ENCODE assay signal across 8 mouse cellular contexts in genomic region chr6:48504241-48504854, GRCm38 (mm10). TPM values are rescaled to one million over a fixed set of nuclear protein-coding genes. Genes with fewer than 3 reads are reported as not detected.
DNase-seq lines count a peak whose midpoint lies in the region; ATAC-seq lines count a peak whose summit lies in the region.

No protein-coding gene starts in this region.

- peak overlapping the region; percentile 67 for H3K9ac ChIP-seq in hindbrain, embryonic 14.5 days

- H3K27ac ChIP-seq in hindbrain, embryonic 14.5 days: 0 out of 2 replicates have a peak overlapping the region, but pooled peaks have one; percentile 26

- peak; percentile 96 for ATAC-seq in hindbrain, embryonic 14.5 days (ENCODE audit: low FRiP score)

- H3K36me3 ChIP-seq in hindbrain, embryonic 14.5 days (replicated peaks; ENCODE audit: control insufficient read depth, insufficient read depth): peaks cover 4% of the 10 kb centered on the region; the same call in 1 of the 2 replicates

- peaks cover 7% of the 10 kb centered on the region for H3K4me1 ChIP-seq in hindbrain, embryonic 14.5 days (replicated peaks; ENCODE audit: control insufficient read depth, insufficient read depth, low read length)

- H3K4me2 ChIP-seq in hindbrain, embryonic 14.5 days (replicated peaks): peak overlapping the region; percentile 72

- H3K4me3 ChIP-seq in hindbrain, embryonic 14.5 days (replicated peaks; ENCODE audit: low read length): peak overlapping the region; percentile 53

- 1% methylated on average over 26 of the region's 26 CpGs for WGBS in hindbrain, embryonic 14.5 days

- H3K9me3 ChIP-seq in hindbrain, embryonic 14.5 days (ENCODE audit: control insufficient read depth, low read length): no peaks in the 10 kb centered on the region

- H3K27me3 ChIP-seq in hindbrain, embryonic 14.5 days (ENCODE audit: control insufficient read depth, insufficient read depth, low read length): no peaks in the 10 kb centered on the region

- peak; percentile 77 for DNase-seq in R1 (ENCODE audit: low read depth, low spot score)
- DNase-seq in cerebellum, postnatal 25 days: peak; percentile 75 to 83
- DNase-seq in frontal cortex, postnatal 36 days (ENCODE audit: low spot score in 2 of 2): peak; percentile 77 to 88
- peak; percentile 89 for DNase-seq in hindbrain, embryonic 14.5 days (ENCODE audit: low spot score)
- peak; percentile 59 to 70 for DNase-seq in layer of hippocampus, postnatal 25 days (ENCODE audit: extremely low spot score in 1 of 2, low spot score in 1 of 2)
- DNase-seq in lung, postnatal 14 days: peak; percentile 79
- DNase-seq in retina, adult 2 months (ENCODE audit: low read depth, low spot score): peak; percentile 76
- DNase-seq in thymus, postnatal 4 days: peak; percentile 58

RNA-seq across cellular contexts. Expression of gene Atp6v0e2, which starts 33.1 kb away (rescaled TPM):
- polyA plus RNA-seq in hindbrain, embryonic 14.5 days (2014; fragmentation: Nextera tagmentation; extraction: Ambion mirVana): 230 and 241 TPM in 2 replicates
- 100 to 1,000 TPM; 454 to 498 TPM for total RNA-seq in layer of hippocampus, postnatal 25 days (2021)

RNA-seq across cellular contexts. Expression of gene Lrrc61, which starts 50.2 kb away (rescaled TPM):
- 18.2 and 20.8 TPM in 2 replicates for polyA plus RNA-seq in hindbrain, embryonic 14.5 days (2014; fragmentation: Nextera tagmentation; extraction: Ambion mirVana)
- total RNA-seq in layer of hippocampus, postnatal 25 days (2021): 10 to 100 TPM; 34.8 to 39.0 TPM

RNA-seq across cellular contexts. Expression of gene Sspo, which starts 56.3 kb away (rescaled TPM):
- polyA plus RNA-seq in hindbrain, embryonic 14.5 days (2014; fragmentation: Nextera tagmentation; extraction: Ambion mirVana): 0.20 and 0.35 TPM in 2 replicates
- 1 to 10 TPM; 1.2 to 2.9 TPM for total RNA-seq in layer of hippocampus, postnatal 25 days (2021)

RNA-seq across cellular contexts. Expression of gene Zfp467, which starts 58.7 kb away (rescaled TPM):
- 25.8 and 32.4 TPM in 2 replicates for polyA plus RNA-seq in hindbrain, embryonic 14.5 days (2014; fragmentation: Nextera tagmentation; extraction: Ambion mirVana)
- total RNA-seq in layer of hippocampus, postnatal 25 days (2021): 10 to 100 TPM; 19.9 to 26.3 TPM

Comparison
In these comparisons a context has a peak if more than half of its experiments do, and no peak if none do; other contexts are left out.
1. Peak in every context shown above with its lines: DNase-seq, ATAC-seq, H3K4me3 ChIP-seq and H3K27ac ChIP-seq.